Mouse (Mus musculus): ENCODE results near the gene Il25.
"Not testable (repeated sequence)": the region's sequence is repeated elsewhere in the genome, so short reads cannot be mapped to it uniquely, and the experiment has no call there.

Il25 gene

GRCm38 (mm10) chr14:54953664-54954206 lies 21.2 kb downstream of the Il25 start:
- no peak for DNase-seq (ENCODE audit: low spot score in 2 of 2)

- no peak for DNase-seq (ENCODE audit: low spot score in 2 of 2)
These were observed 22.0 kb downstream of the Il25 start for GRCm38 (mm10) chr14:54954474-54954873.

GRCm38 (mm10) chr14:54955481-54955880 lies 23.0 kb downstream of the Il25 start:
- DNase-seq (ENCODE audit: low spot score in 2 of 2), result no peak

- no peak for DNase-seq (ENCODE audit: low spot score in 2 of 2)
These were observed 24.0 kb downstream of the Il25 start for GRCm38 (mm10) chr14:54956533-54956932.

GRCm38 (mm10) chr14:54958503-54958902 lies 26.0 kb downstream of the Il25 start:
- DNase-seq (ENCODE audit: low spot score in 2 of 2), result no peak

- no peak for DNase-seq (ENCODE audit: low spot score in 2 of 2)
These were observed 26.7 kb downstream of the Il25 start for GRCm38 (mm10) chr14:54959197-54959596.

- DNase-seq (ENCODE audit: low spot score in 2 of 2), result not testable (repeated sequence)
These were observed 27.5 kb downstream of the Il25 start for GRCm38 (mm10) chr14:54959853-54960613.

GRCm38 (mm10) chr14:54960769-54961168 lies 28.3 kb downstream of the Il25 start:
- DNase-seq (ENCODE audit: low spot score in 2 of 2), result no peak

GRCm38 (mm10) chr14:54961487-54961886 lies 29.0 kb downstream of the Il25 start:
- DNase-seq (ENCODE audit: low spot score in 2 of 2), result no peak

- no peak for DNase-seq (ENCODE audit: low spot score in 2 of 2)
These were observed 30.2 kb downstream of the Il25 start for GRCm38 (mm10) chr14:54962714-54963113.

GRCm38 (mm10) chr14:54963727-54964126 lies 31.2 kb downstream of the Il25 start:
- no peak for DNase-seq (ENCODE audit: low spot score in 2 of 2)

GRCm38 (mm10) chr14:54965044-54965443 lies 32.5 kb downstream of the Il25 start:
- DNase-seq (ENCODE audit: low spot score in 2 of 2), result no peak

GRCm38 (mm10) chr14:54965631-54966030 lies 33.1 kb downstream of the Il25 start:
- DNase-seq (ENCODE audit: low spot score in 2 of 2), result no peak

GRCm38 (mm10) chr14:54966320-54966977 lies 34.0 kb downstream of the Il25 start, which contains the start of gene Myh6:
TSS of gene Myh6 (minus strand) at chr14:54966927.
- no peak for DNase-seq (ENCODE audit: low spot score in 2 of 2)

GRCm38 (mm10) chr14:54967874-54968273 lies 35.4 kb downstream of the Il25 start:
- DNase-seq (ENCODE audit: low spot score in 2 of 2), result no peak

- DNase-seq (ENCODE audit: low spot score in 2 of 2), result no peak
These were observed 35.8 kb downstream of the Il25 start for GRCm38 (mm10) chr14:54968344-54968743.

- not testable (repeated sequence) for DNase-seq (ENCODE audit: low spot score in 2 of 2)
These were observed 40.3 kb downstream of the Il25 start for GRCm38 (mm10) chr14:54972786-54973185.

- DNase-seq (ENCODE audit: low spot score in 2 of 2), result no peak
These were observed 41.7 kb downstream of the Il25 start for GRCm38 (mm10) chr14:54974068-54974791.

- no peak for DNase-seq (ENCODE audit: low spot score in 2 of 2)
These were observed 44.1 kb downstream of the Il25 start, which contains the start of gene Gm17428 for GRCm38 (mm10) chr14:54976633-54977032. TSS of gene Gm17428 (plus strand) at chr14:54976933.

- no peak for DNase-seq (ENCODE audit: low spot score in 2 of 2)
These were observed 46.2 kb downstream of the Il25 start for GRCm38 (mm10) chr14:54978664-54979063.

GRCm38 (mm10) chr14:54981934-54982333 lies 49.4 kb downstream of the Il25 start:
- no peak for DNase-seq (ENCODE audit: low spot score in 2 of 2)
